Mouse (Mus musculus) cerebellum, adult 2 months (tissue): Measurements from ENCODE around the gene Ywhah.

Experiments used
- CTCF ChIP-seq: fragments of 200-500 bp; IDR thresholded peaks from 2 replicates; pipeline ENCODE4 v1.5.1; 2011; ENCODE audit warnings: low read depth, mild to moderate bottlenecking, control low read depth, low read length, moderate library complexity, borderline replicate concordance; ENCODE audit not compliant: insufficient read depth
- POLR2A ChIP-seq: fragments of 200-500 bp; IDR thresholded peaks from 2 replicates; pipeline ENCODE4 v1.6.1; 2011; ENCODE audit warnings: low read length, control low read depth, borderline replicate concordance; ENCODE audit not compliant: insufficient read depth

DNA sequence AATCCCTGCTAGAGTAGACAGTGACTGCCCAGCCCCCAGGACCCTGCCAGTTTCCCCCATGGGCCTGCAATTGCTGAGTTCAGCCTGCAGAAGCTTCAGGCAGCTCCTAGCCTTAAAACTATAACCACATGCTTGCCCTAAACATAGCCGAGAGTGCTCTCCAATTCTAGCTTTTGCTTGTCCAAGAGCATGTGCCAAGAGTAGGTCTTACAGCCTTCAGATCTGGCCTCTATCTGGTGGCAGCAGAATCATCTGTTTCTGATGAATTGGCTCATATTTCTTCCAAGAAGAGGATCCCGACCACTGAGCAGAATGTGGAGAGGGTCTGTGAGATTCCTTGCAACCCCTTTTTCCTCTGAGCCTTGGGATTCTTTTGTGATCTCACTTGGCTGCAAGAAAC is 24.1 kb upstream of the Ywhah start:
- TF ChIP-seq POLR2A (no peak), CTCF (no peak)
